Mouse (Mus musculus) intestine, embryonic 15.5 days (tissue): ENCODE data around the gene Vps33b. TPM values are rescaled to one million over a fixed set of nuclear protein-coding genes. Genes with fewer than 3 reads are reported as not detected.
A peak's percentile ranks its signal among the peaks of the same experiment; 100 is the strongest.

Experiments used
- ATAC-seq: fragments of 200-750 bp; cut with Nextera tagmentation; 2 replicates; pipeline ENCODE4 v1.8.0; 2017; ENCODE audit warnings: moderate TSS enrichment, moderate library complexity
- H3K27ac ChIP-seq: fragments of 300-500 bp; sonication (generic); 2 replicates; pipeline ENCODE4 v1.5.1; 2015; ENCODE audit warnings: mild to moderate bottlenecking, inconsistent platforms
- H3K27me3 ChIP-seq: fragments of 300-500 bp; sonication (generic); replicated peaks from 2 replicates; pipeline ENCODE4 v1.6.1; 2015; ENCODE audit warnings: inconsistent platforms
- H3K36me3 ChIP-seq: fragments of 300-500 bp; sonication (generic); 2 replicates; pipeline ENCODE4 v1.6.1; 2015; ENCODE audit warnings: inconsistent platforms
- H3K4me1 ChIP-seq: fragments of 300-500 bp; sonication (generic); replicated peaks from 2 replicates; pipeline ENCODE4 v1.6.1; 2015; ENCODE audit warnings: inconsistent platforms
- H3K4me2 ChIP-seq: fragments of 300-500 bp; sonication (generic); replicated peaks from 2 replicates; pipeline ENCODE4 v1.6.1; 2015; ENCODE audit warnings: mild to moderate bottlenecking, inconsistent platforms
- H3K4me3 ChIP-seq: fragments of 300-500 bp; sonication (generic); replicated peaks from 2 replicates; pipeline ENCODE4 v1.5.1; 2015; ENCODE audit warnings: inconsistent platforms
- H3K9ac ChIP-seq: fragments of 300-500 bp; sonication (generic); 2 replicates; pipeline ENCODE4 v1.6.1; 2015; ENCODE audit warnings: inconsistent platforms
- H3K9me3 ChIP-seq: fragments of 300-500 bp; sonication (generic); 2 replicates; pipeline ENCODE4 v1.6.1; 2016; ENCODE audit warnings: inconsistent platforms
- WGBS: fragments of 180-500 bp; shearing (Covaris S2); methylation state at CpG from one replicate; pipeline ENCODE4 v1.1.7; 2015; 5-methylcytosine and 5-hydroxymethylcytosine counted together
- polyA plus RNA-seq: library from polyadenylated mRNA; unstranded; fragments of >200 nt; fragmentation: Nextera tagmentation; extraction: Ambion mirVana; gene quantifications from 2 replicates; pipeline ENCODE4 v1.2.1, GENCODE M21; 2015

Gene Vps33b
- polyA plus RNA-seq, 1 experiment from 2014 or later: 12.7 TPM

DNA sequence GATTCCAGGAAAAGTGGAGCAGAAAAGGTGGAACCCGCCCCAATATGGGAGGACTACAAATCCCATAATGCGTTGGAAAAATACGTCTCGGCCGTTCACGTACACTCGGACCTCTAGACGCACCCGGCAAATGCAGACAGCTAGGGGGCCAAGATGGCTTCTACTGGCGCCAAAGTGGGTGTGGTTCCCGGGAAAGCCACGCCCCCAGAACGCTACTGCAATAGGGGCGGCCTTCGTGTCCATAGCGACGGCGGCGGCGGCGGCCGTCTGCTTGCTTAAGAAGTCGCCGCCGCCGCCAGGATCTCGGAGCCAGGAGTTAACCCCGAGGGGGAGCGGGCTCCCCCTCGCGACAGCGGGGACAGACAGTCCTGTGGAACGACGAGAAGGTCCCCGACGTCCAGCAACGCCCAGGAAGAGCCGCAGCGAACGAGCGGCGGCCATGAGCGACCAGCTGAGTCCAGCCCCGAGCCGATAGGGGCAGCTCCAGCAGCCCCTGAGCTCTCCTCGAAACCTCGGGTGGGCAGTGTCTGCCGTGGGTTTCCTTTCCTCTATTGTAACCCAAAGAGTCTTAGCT lies 23.2 kb upstream of the Vps33b start, which contains the start of gene Ttll13:
Gene Ttll13, plus strand, starts transcription at position 229 of the 574 bp plus-strand sequence.
- H3K4me3 ChIP-seq: peak within 1 kb of the TSS; percentile 57
- H3K4me1 ChIP-seq: no peaks in the 10 kb centered on the region
- no peaks in the 10 kb centered on the region for H3K9me3 ChIP-seq
- H3K36me3 ChIP-seq: no peaks in the 10 kb centered on the region
- no peaks in the 10 kb centered on the region for H3K27me3 ChIP-seq
- H3K27ac ChIP-seq: peak within 1 kb of the TSS; percentile 79
- peak within 1 kb of the TSS; percentile 63 for H3K4me2 ChIP-seq
- peak within 1 kb of the TSS; percentile 62 for H3K9ac ChIP-seq
- under 1% methylated on average over 48 of the region's 48 CpGs for WGBS
- ATAC-seq: peak; percentile 97

- no peaks in the 10 kb centered on the region for H3K36me3 ChIP-seq
- H3K9ac ChIP-seq: no peak overlapping the region
- no peak for ATAC-seq
- peak overlapping the region; percentile 63 for H3K4me2 ChIP-seq
- H3K27me3 ChIP-seq: no peaks in the 10 kb centered on the region
- 39% methylated on average over 7 of the region's 7 CpGs for WGBS
- H3K4me3 ChIP-seq: peak overlapping the region; percentile 57
- no peaks in the 10 kb centered on the region for H3K9me3 ChIP-seq
- no peak overlapping the region for H3K27ac ChIP-seq
- no peaks in the 10 kb centered on the region for H3K4me1 ChIP-seq
These were observed 22.6 kb upstream of the Vps33b start for GRCm38 (mm10) chr7:80246859-80247258.

DNA sequence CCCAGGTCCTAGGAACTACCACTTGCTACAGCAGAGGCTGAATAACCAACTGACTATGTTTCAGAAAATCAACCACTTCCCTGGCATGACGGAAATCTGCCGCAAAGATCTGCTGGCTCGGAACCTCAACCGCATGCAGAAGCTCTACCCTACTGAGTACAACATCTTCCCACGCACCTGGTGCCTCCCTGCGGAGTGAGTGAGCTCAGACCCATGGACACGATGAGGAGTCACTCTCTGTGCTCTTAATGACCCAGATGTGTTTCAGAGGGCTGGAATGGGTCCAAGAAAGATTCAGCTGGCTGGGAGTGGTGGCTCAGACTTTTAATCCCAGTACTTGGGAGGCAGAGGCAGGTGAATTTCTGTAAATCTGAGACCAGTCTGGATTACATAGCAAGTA lies 17.0 kb upstream of the Vps33b start:
- Histone ChIP-seq H3K9me3 (no peaks in the 10 kb centered on the region), H3K4me3 (no peak overlapping the region), H3K27me3 (no peaks in the 10 kb centered on the region), H3K36me3 (no peaks in the 10 kb centered on the region), H3K27ac (no peak overlapping the region), H3K9ac (no peak overlapping the region), H3K4me1 (0 out of 2 replicates have a peak, but pooled peaks cover 3% of the 10 kb centered on the region), H3K4me2 (no peak overlapping the region)
- 81% methylated on average over 7 of the region's 7 CpGs for WGBS
- ATAC-seq: no peak

DNA sequence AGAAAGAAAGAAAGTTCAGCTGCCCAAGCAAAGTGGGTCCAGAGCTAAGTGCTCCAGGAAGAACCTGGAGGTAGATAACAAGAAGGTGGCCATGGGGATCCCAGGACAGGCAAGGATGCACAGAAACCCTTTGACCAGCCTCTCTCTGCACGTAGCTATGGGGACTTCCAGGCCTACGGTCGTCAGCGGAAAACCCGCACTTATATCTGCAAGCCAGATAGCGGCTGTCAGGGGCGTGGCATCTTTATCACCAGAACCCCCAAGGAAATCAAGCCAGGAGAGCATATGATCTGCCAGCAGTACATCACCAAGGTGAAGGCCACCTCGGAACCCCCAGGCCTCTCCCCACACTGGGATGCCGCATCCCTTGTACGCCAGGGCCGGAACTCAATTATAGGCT lies 16.6 kb upstream of the Vps33b start:
- Histone ChIP-seq H3K4me1 (0 out of 2 replicates have a peak, but pooled peaks cover 3% of the 10 kb centered on the region), H3K27ac (no peak overlapping the region), H3K27me3 (no peaks in the 10 kb centered on the region), H3K4me2 (no peak overlapping the region), H3K36me3 (no peaks in the 10 kb centered on the region), H3K4me3 (no peak overlapping the region), H3K9ac (no peak overlapping the region), H3K9me3 (no peaks in the 10 kb centered on the region)
- 74% methylated on average over 11 of the region's 11 CpGs for WGBS
- no peak for ATAC-seq

GRCm38 (mm10) chr7:80255981-80256380 lies 13.5 kb upstream of the Vps33b start:
- H3K36me3 ChIP-seq: no peaks in the 10 kb centered on the region
- no peak overlapping the region for H3K9ac ChIP-seq
- WGBS: 78% methylated on average over 2 of the region's 2 CpGs
- no peak overlapping the region for H3K27ac ChIP-seq
- H3K9me3 ChIP-seq: no peaks in the 10 kb centered on the region
- no peak for ATAC-seq
- no peak overlapping the region for H3K4me3 ChIP-seq
- no peak overlapping the region for H3K4me2 ChIP-seq
- H3K4me1 ChIP-seq: 0 out of 2 replicates have a peak, but pooled peaks cover 3% of the 10 kb centered on the region
- no peaks in the 10 kb centered on the region for H3K27me3 ChIP-seq

GRCm38 (mm10) chr7:80257706-80258105 lies 11.7 kb upstream of the Vps33b start:
- Histone ChIP-seq H3K27me3 (no peaks in the 10 kb centered on the region), H3K4me2 (no peak overlapping the region), H3K9me3 (no peaks in the 10 kb centered on the region), H3K27ac (no peak overlapping the region), H3K4me3 (no peak overlapping the region), H3K4me1 (0 out of 2 replicates have a peak, but pooled peaks cover 3% of the 10 kb centered on the region), H3K9ac (no peak overlapping the region), H3K36me3 (no peaks in the 10 kb centered on the region)
- WGBS: 63% methylated on average over 2 of the region's 2 CpGs
- no peak for ATAC-seq

GRCm38 (mm10) chr7:80260625-80261371 lies 8.7 kb upstream of the Vps33b start, which contains the start of gene Ngrn:
Gene Ngrn, plus strand, starts transcription at chr7:80261215.
- Histone ChIP-seq H3K36me3 (peaks cover 16% of the 10 kb centered on the region), H3K4me1 (no peaks in the 10 kb centered on the region), H3K27ac (peak within 1 kb of the TSS; percentile 86), H3K4me2 (peak within 1 kb of the TSS; percentile 68), H3K4me3 (peak within 1 kb of the TSS; percentile 91), H3K9me3 (no peaks in the 10 kb centered on the region), H3K9ac (peak within 1 kb of the TSS; percentile 85), H3K27me3 (no peaks in the 10 kb centered on the region)
- peak; percentile 92 for ATAC-seq
- 26% methylated on average over 40 of the region's 40 CpGs for WGBS

GRCm38 (mm10) chr7:80261372-80261990 lies 8.0 kb upstream of the Vps33b start:
- Histone ChIP-seq H3K9ac (peak overlapping the region; percentile 85), H3K27ac (peak overlapping the region; percentile 86), H3K4me3 (peak overlapping the region; percentile 91), H3K4me1 (no peaks in the 10 kb centered on the region), H3K9me3 (no peaks in the 10 kb centered on the region), H3K4me2 (peak overlapping the region; percentile 68), H3K36me3 (peaks cover 18% of the 10 kb centered on the region), H3K27me3 (no peaks in the 10 kb centered on the region)
- peak; percentile 76 for ATAC-seq
- under 1% methylated on average over 32 of the region's 32 CpGs for WGBS

- no peak overlapping the region for H3K27ac ChIP-seq
- H3K9ac ChIP-seq: no peak overlapping the region
- H3K4me1 ChIP-seq: peaks cover 3% of the 10 kb centered on the region; the same call in 1 of the 2 replicates
- no peaks in the 10 kb centered on the region for H3K9me3 ChIP-seq
- WGBS: 95% methylated on average over 12 of the region's 12 CpGs
- no peaks in the 10 kb centered on the region for H3K27me3 ChIP-seq
- H3K36me3 ChIP-seq: peaks cover 24% of the 10 kb centered on the region
- H3K4me3 ChIP-seq: no peak overlapping the region
- ATAC-seq: no peak
- no peak overlapping the region for H3K4me2 ChIP-seq
These were observed 4.8 kb upstream of the Vps33b start for GRCm38 (mm10) chr7:80264606-80265005.

DNA sequence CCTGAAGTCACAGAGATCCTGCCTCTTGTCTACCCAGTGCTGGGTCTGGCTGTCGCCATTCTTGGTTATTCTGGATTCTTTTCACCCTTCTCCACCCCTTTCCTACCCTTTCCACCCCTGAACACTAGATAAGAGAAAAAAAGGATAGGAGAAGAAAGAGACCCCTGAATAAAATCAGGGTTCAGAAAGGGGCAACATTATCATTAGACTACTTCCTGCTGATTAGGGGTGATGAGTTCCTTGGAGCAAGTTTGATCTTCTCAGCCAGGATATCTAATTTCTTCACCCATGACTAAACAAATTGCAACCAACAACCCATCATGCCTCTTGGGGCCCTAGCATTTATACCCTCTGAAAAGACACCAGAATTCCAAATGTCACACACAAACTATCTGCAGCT lies 1.7 kb upstream of the Vps33b start:
- no peak for ATAC-seq
- H3K36me3 ChIP-seq: peaks cover 24% of the 10 kb centered on the region
- no peak overlapping the region for H3K4me2 ChIP-seq
- WGBS: 78% methylated on average over 1 of the region's 1 CpGs
- H3K27ac ChIP-seq: no peak overlapping the region
- no peak overlapping the region for H3K4me3 ChIP-seq
- no peaks in the 10 kb centered on the region for H3K9me3 ChIP-seq
- H3K9ac ChIP-seq: no peak overlapping the region
- H3K4me1 ChIP-seq: peaks cover 11% of the 10 kb centered on the region
- H3K27me3 ChIP-seq: no peaks in the 10 kb centered on the region

- Histone ChIP-seq H3K27ac (peak overlapping the region; percentile 61), H3K4me3 (peak overlapping the region; percentile 78), H3K36me3 (peaks cover 29% of the 10 kb centered on the region), H3K4me1 (peaks cover 11% of the 10 kb centered on the region), H3K27me3 (no peaks in the 10 kb centered on the region), H3K4me2 (peak overlapping the region; percentile 79), H3K9ac (peak overlapping the region; percentile 81), H3K9me3 (0 out of 2 replicates have a peak, but pooled peaks cover under 1% of the 10 kb centered on the region)
- WGBS: under 1% methylated on average over 23 of the region's 23 CpGs
- ATAC-seq: peak; percentile 66
These were observed 354 bp downstream of the Vps33b start for GRCm38 (mm10) chr7:80269751-80270255.

GRCm38 (mm10) chr7:80273456-80273855 lies 4.0 kb downstream of the Vps33b start:
- H3K9me3 ChIP-seq: 0 out of 2 replicates have a peak, but pooled peaks cover 5% of the 10 kb centered on the region
- no peak overlapping the region for H3K9ac ChIP-seq
- no peak overlapping the region for H3K27ac ChIP-seq
- ATAC-seq: no peak
- H3K4me2 ChIP-seq: no peak overlapping the region
- 89% methylated on average over 2 of the region's 2 CpGs for WGBS
- no peak overlapping the region for H3K4me3 ChIP-seq
- H3K36me3 ChIP-seq: peaks cover 25% of the 10 kb centered on the region
- H3K27me3 ChIP-seq: no peaks in the 10 kb centered on the region
- H3K4me1 ChIP-seq: peaks cover 8% of the 10 kb centered on the region
